Comparison of ENCODE assay signal across 26 mouse cellular contexts in genomic region chr10:10309056-10309455, GRCm38 (mm10).
DNase-seq lines count a peak whose midpoint lies in the region; ATAC-seq and TF ChIP-seq lines count a peak whose summit lies in the region.
"Had no signal": no experiment of that assay in that cellular context is flagged by ENCODE, and none has a peak within 500 bp of the region (broad histone marks: within the 10 kb centered on the region; RNA-seq: fewer than 3 reads in every experiment).

No protein-coding gene starts in this region.

- H3K27ac ChIP-seq in intestine, embryonic 15.5 days, result no peak overlapping the region
- no peak overlapping the region for H3K27ac ChIP-seq in intestine, postnatal 0 days (ENCODE audit: low read depth, low read length)
- H3K27ac ChIP-seq: embryonic facial prominence, embryonic 13.5 days; embryonic facial prominence, embryonic 15.5 days; forebrain, embryonic 10.5 days; forebrain, embryonic 12.5 days had no signal

- no peak overlapping the region for H3K4me2 ChIP-seq in intestine, embryonic 15.5 days (replicated peaks)
- H3K4me2 ChIP-seq in intestine, postnatal 0 days (replicated peaks; ENCODE audit: low read depth), result no peak overlapping the region
- H3K4me2 ChIP-seq: embryonic facial prominence, embryonic 13.5 days; embryonic facial prominence, embryonic 15.5 days; forebrain, embryonic 12.5 days had no signal

- peak; percentile 20 for DNase-seq in brain, embryonic 14.5 days (ENCODE audit: low read depth)
- no peak for DNase-seq in adrenal gland, adult 8-10 months
- DNase-seq in cerebellum, adult 9-10 months, result no peak
- DNase-seq: adrenal gland, postnatal 10 days; adrenal gland, postnatal 25 days; B cell, adult 2 months; cerebellum, adult 11-12 months; cerebellum, adult 2 months; cerebellum, adult 9-11 months; cerebellum, postnatal 14 days; cerebellum, postnatal 36 days; embryo, embryonic 11 days had no signal

- peak; percentile 62 for ATAC-seq in intestine, embryonic 15.5 days
- 0 out of 2 replicates have a peak, but pooled peaks have one; percentile 10 for ATAC-seq in intestine, postnatal 0 days
- ATAC-seq: activated CD4-positive, CD25-positive, alpha-beta regulatory T cell, adult 4 months; CD4-positive, CD25-positive, alpha-beta regulatory T cell, adult 4 months; forebrain, embryonic 14.5 days; forebrain, embryonic 16.5 days; Patski had no signal

- no peak overlapping the region for H3K4me3 ChIP-seq in intestine, embryonic 15.5 days (replicated peaks)
- no peak overlapping the region for H3K4me3 ChIP-seq in intestine, postnatal 0 days (ENCODE audit: low read depth, low read length)
- H3K4me3 ChIP-seq: embryonic facial prominence, embryonic 13.5 days; embryonic facial prominence, embryonic 15.5 days; erythroblast, embryonic 14.5 days; forebrain, embryonic 10.5 days; forebrain, embryonic 12.5 days had no signal

- no peaks in the 10 kb centered on the region for H3K9me3 ChIP-seq in intestine, embryonic 15.5 days
- no peaks in the 10 kb centered on the region for H3K9me3 ChIP-seq in intestine, postnatal 0 days (ENCODE audit: control insufficient read depth)
- H3K9me3 ChIP-seq: embryonic facial prominence, embryonic 13.5 days; embryonic facial prominence, embryonic 15.5 days; forebrain, embryonic 10.5 days; forebrain, embryonic 12.5 days; G1E had no signal

- 53% methylated on average over 4 of the region's 4 CpGs for WGBS in intestine, embryonic 15.5 days
- WGBS in intestine, postnatal 0 days, result 49% methylated on average over 4 of the region's 4 CpGs

- no peak overlapping the region for H3K9ac ChIP-seq in intestine, embryonic 15.5 days
- no peak overlapping the region for H3K9ac ChIP-seq in intestine, postnatal 0 days (ENCODE audit: low read depth, low read length)
- H3K9ac ChIP-seq: embryonic facial prominence, embryonic 13.5 days; embryonic facial prominence, embryonic 15.5 days; forebrain, embryonic 12.5 days had no signal

- no peak for TF ChIP-seq CTCF in brain, embryonic 14.5 days (IDR thresholded peaks at IDR 0.05; ENCODE audit: borderline replicate concordance, extremely low read depth, insufficient read depth, insufficient read length)
- TF ChIP-seq CTCF in intestine, postnatal 0 days (IDR thresholded peaks at IDR 0.05; ENCODE audit: low read depth), result no peak

- H3K27me3 ChIP-seq in intestine, embryonic 15.5 days (replicated peaks), result no peaks in the 10 kb centered on the region
- no peaks in the 10 kb centered on the region for H3K27me3 ChIP-seq in intestine, postnatal 0 days (replicated peaks; ENCODE audit: control insufficient read depth, insufficient read depth, low read length)
- H3K27me3 ChIP-seq: CH12.LX; embryonic facial prominence, embryonic 13.5 days; embryonic facial prominence, embryonic 15.5 days; forebrain, embryonic 12.5 days had no signal

- no peaks in the 10 kb centered on the region for H3K4me1 ChIP-seq in intestine, embryonic 15.5 days (replicated peaks)
- H3K4me1 ChIP-seq in intestine, postnatal 0 days (replicated peaks; ENCODE audit: control insufficient read depth, insufficient read depth, low read length), result no peaks in the 10 kb centered on the region
- H3K4me1 ChIP-seq: embryonic facial prominence, embryonic 13.5 days; embryonic facial prominence, embryonic 15.5 days; forebrain, embryonic 10.5 days; forebrain, embryonic 12.5 days had no signal

- no peaks in the 10 kb centered on the region for H3K36me3 ChIP-seq in intestine, embryonic 15.5 days
- no peaks in the 10 kb centered on the region for H3K36me3 ChIP-seq in intestine, postnatal 0 days (ENCODE audit: control insufficient read depth, insufficient read depth)
- H3K36me3 ChIP-seq: embryonic facial prominence, embryonic 13.5 days; embryonic facial prominence, embryonic 15.5 days; forebrain, embryonic 10.5 days; forebrain, embryonic 12.5 days; G1E had no signal

- TF ChIP-seq POLR2A in brain, embryonic 14.5 days (IDR thresholded peaks at IDR 0.05; ENCODE audit: borderline replicate concordance, extremely low read depth, insufficient read depth, insufficient read length, poor library complexity, severe bottlenecking), result no peak
